Mouse (Mus musculus) monocyte, adult 2 months (primary cell): Measurements from ENCODE around the gene Camk1g.

ENCODE experiments used
- DNase-seq, 2 experiments: peaks; one replicate each; pipeline ENCODE4 v3.0.0; 2022; ENCODE audit warnings: low spot score in 2 of 2, low read depth in 1 of 2

The Camk1g gene

DNA sequence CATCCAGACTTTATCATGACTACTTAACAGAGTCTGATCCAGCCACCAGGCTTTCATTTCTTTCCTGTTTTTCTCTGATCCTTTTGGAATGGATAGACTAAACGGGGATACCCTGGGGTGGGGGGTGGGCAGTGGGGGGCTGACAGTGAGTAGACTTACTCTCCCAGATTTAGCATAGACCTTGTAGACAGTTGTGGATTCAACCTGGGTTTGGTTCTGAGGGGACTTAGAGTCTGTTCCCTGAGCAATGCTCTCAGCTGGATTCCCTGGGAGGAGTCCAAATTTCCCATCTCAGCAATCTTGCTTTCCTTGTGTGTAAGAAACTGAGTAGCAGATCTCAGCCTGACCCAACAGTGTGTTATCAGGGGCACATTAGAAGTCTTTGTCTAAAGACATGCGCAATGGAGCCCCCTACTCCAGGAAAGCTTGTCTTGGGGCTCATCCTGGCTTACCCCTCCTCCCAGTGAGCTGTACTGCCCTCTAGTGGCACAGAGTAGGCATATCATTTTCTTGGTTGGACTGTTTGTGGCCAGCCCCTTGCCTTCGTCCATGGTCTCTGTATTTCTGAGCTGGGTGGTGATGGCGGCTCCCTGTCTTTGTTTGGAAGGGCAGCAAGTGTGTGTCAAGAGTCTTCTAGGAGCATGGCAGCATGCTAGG lies 6.5 kb upstream of the Camk1g start:
- no peak for DNase-seq

DNA sequence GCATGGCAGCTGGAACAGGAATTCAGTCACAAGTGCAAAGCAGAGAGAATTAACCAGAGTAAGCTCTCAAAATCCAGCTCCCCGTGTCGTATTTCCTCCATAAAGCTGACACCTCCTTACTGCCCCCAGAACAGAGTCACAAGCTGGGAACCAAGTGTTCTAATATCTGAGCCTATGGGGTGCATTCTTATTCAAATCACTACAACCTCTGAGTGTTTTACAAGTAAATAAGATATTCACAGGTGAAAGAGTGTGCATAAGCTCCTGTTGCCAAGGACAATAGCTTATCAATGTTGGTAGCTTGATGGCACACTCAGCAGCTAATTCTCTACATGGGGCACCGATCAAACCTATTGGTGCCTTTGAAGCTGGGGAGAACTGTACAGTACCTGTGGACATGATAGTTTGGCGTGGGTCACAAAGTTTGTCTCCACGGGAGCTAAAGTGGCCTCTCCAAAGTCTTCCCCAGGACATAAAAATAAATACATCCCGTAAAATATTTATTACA lies 3.9 kb upstream of the Camk1g start:
- DNase-seq = no peak

DNA sequence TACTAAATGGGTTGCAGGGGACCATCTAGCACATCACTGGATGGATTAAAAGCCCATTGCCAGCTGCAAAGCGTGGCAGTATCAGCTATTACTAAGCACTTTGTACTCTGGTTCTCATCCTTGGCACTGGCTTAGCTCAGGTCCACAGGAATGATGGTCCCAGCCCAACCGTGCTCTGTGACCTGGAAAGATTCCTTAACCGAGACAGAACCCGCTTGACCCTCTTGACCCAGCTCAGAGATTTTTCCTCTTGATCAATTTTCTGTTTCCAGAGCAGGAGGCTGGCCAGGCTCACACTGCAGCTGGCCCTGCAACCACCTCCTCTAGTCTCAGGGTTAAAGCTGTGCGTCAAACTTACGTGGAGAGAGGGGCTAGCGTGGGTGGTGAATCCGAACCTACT lies 1.0 kb downstream of the Camk1g start:
- DNase-seq = no peak

DNA sequence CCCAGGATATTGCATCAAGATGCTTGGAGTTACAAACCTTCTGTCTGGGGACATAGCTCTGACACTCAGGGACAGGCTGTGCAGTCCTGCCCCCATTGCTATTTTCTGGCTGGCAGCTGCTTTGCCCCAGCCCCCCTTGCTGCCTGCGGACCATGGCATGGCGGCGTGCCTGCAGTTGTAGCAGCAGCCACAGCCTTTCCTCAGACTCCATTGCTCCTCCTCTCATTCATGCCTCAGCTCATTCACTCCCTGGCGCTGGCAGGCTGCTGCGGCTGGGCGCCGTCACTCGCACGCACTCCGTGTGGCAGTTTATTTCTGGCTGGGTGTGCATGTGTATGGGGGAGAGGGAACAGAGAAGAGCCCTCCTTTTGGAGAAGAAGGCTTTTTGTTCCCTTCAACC lies 2.0 kb downstream of the Camk1g start:
- DNase-seq = no peak

DNA sequence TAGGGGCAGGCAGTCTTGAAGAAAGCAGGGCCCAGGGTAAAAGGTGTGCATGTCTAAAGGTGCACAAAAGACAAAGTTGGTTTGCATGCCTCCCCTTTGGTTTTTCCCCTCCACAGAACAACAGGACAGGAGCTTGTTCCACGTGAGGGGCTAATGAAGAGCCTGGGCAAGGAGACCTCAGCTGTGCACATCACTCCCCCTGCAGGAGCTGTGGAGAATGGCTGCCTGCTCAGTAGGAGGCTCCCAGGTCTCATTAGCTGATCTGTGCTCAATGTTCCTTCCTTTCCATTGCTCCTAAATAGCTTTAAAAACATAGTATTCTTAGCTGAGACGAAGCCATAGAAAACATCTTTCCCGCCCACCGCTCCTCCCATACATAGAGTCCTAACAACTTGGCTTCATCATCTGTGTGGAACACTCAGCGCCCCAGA lies 6.3 kb downstream of the Camk1g start:
- no peak for DNase-seq

DNA sequence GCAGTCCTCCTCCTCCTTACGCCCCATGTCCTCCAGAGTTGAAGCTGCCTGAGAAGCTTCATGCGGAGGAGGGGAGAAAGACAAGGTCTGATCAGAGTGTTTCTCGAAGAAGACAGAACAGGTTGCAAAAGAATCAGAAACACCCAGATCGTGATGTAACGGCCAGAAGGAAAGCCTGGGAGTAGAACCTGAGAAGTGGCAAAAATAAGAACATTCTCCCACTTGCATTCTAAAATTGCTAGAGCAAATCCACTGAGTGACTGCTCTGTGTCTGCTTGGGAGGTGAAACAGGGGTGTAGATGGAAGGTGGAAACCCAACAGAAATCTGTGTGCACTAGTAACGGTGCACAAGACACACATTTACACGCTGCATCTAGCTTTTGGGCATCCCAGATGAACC lies 8.0 kb downstream of the Camk1g start:
- no peak for DNase-seq

DNA sequence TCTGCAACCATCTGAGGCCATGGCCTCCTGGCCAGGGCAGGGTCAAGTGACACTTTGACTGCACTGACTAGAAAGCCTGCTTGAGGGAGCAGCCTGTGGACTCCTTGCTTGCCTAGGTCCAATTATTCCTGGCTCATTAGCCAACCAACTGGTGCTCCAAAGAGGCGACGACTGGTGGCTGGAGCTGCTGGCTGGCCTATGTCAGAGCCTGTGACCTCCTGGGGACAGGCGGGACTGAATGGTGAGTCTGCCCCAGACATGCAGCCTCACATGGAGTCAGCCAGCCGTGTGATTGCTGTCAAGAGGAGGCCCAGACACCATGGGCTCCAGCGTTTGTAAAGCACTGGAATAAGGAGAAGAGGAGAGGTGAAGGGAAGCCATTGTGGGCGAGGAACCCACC lies 8.9 kb downstream of the Camk1g start:
- DNase-seq = no peak

DNA sequence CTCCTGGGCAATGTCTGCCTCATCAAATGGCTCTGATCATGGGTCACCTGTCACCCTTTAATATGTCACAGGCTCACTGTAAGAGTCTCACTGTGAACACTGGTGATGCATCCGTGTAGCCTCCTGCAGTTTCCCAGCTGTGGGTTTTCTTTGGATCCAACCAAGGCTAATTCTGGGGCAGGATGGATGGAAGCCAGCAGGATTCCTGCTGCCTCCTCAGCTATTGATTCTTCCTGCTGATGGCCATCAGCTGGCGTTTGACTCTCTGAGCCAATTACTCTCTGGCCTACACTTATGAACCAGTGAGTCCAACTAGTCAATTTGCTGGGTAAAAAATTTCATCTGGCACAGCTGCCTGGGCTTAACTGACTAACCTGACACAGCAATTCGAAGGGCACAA lies 10.9 kb downstream of the Camk1g start:
- DNase-seq = no peak

DNA sequence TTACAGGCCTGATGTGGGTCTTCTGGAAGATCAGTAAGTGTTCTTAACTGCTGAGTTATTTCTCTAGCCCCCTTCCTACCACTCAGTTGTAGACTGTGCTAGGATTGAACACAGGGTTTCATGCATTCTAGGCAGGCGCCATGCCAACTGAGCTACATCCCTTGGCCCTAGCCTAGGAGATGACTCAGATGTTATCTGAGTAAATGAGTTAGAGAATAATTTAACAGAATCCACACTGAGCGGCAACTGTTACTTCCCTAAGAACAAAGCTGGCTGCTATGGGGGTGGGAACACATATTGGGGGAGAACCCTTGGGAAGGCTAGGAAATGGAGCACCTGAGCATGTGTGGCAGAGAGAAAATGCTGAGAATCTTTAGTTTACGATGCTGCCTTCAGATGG lies 18.5 kb downstream of the Camk1g start:
- DNase-seq = no peak

DNA sequence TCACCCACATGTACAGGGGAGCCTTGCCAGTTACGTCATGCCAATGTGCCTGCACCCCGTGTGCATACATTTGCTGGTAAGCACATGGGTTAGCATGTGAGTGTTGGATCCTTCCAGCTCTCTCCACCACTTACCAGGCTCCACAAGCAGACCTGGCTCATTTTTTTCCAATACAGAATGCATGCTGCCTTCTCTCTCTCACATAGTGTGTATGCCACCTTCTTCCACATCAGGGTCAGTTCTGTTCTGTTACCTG lies 19.6 kb downstream of the Camk1g start:
- DNase-seq = no peak

DNA sequence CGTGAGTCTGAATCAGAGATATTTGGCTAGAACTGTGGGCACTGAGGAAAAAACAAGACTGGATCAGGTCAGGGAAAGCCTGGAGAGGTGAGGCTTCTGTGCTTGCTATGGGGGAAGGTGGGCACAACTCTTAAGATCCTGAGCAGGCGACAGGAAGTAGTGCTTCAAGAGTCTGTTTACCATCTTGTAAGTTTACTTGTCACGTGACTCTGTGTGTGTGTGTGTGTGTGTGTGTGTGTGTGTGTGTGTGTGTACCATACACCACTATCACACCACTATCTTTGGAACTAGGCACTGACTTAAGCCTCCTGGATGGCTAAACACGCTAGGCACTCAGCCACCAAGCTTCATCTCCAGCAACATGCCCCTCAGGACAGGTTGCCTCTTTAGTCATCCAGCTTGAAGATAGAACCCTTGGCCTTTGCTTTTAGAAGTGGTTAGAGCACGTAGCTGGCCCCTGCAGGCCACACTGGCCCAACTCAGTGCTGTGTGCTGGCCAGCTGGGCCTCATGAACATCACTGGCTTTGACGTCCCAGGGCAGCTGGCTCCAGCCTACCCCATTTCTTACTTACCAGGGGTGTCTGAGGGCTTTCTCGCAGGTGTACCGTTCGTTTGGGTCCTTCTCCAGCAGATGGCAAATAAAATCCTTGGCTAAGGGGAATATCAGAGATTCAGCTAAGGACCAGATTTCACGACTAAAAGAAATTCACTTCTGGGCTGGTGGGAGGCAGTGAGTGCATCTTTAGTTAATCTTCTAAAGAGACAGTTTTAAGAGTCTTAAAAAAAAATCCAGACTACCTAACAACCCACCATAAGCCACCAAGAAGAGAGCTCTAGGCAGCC lies 20.2 kb downstream of the Camk1g start:
- DNase-seq = no peak

DNA sequence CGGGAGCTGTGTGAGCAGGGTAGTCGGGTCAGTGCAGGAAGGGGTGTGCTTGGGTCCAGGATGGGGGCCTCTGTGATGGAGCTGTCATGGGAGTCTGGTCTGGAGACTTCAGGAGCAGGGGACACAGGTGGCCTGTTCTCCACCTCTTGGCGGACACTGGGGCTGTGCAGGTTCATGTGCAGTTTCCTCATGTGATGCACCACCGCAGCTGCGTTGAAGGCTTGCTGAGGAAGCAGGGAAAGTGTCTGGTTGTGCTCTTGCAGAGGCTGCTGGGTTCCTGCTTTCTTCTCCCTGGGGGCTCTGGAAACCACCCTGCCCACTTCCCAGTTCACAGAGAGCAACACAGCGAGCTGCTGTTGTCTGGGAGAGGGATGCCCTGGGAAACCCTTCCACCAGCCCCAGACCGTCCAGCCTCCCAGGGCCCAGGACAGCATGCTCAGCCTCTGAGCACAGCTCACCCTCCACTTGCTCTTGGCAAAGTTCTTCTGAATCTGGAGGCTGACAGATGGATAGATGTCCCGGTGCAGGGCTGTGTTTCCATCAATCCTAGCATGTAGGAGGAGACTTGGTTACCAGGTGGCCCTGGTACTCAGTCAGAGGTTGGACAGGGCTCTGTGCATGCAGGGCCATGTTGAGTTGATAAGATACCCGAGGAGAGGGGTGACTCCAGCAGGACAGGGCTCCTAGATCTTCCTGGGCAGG lies 21.7 kb downstream of the Camk1g start:
- no peak for DNase-seq

DNA sequence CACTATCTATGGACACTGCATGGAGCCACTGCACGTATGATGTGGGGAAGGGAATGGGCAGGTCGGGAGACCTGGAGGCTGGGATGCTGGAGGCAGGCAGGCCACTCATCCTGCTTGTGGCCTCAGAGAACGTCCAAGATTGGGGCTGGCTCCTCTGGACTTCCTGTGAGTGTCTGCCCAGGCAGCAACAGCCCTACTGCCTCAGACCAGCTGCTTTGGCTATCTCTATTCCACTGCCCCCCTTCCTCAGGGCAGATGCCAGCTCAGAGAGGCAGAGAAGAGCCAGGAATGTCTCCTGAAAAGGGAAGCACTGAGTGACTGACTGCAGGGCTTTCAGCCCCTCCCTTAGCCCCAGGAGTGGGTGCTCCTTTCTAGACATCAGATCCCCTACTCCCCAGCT lies 23.2 kb downstream of the Camk1g start:
- no peak for DNase-seq

DNA sequence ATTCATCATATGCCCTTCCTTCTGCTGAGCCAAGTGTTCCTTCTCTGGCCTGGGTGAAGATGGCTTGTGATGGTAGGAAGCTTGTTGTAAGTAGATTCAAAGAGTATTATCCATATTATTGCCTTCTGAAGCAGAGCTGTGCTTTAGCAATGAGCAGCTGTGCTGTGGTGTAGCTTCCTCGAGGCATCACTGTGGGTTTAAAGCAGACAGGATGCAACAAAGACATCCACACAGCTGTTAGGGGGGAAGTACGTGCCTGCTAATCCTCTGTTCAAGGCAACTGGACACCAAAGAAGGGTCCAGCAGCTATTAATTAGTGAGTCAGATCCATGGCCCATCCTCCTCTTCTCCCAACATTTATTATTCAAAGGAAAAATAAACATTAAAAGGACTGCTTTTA lies 25.1 kb downstream of the Camk1g start:
- DNase-seq = no peak

DNA sequence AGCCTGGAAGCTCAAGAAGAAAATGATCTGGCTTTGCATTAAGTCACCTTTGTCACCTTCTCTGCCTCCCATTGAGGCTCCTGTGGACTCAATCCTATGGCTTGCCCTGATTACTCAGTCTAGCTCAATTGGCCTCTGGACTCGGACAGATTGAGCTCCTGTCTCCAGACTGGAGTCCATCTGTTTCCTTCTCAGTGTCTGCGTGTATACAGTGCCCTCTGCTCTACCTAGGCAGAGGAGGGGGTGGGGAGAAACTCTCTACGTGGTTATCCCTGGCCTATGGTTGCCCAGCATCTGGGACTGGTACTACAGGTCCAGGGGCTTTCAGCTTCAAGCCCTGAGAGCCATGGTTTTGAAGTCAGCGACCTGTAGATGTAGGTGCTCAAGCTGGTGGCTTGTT lies 26.2 kb downstream of the Camk1g start:
- DNase-seq = no peak

DNA sequence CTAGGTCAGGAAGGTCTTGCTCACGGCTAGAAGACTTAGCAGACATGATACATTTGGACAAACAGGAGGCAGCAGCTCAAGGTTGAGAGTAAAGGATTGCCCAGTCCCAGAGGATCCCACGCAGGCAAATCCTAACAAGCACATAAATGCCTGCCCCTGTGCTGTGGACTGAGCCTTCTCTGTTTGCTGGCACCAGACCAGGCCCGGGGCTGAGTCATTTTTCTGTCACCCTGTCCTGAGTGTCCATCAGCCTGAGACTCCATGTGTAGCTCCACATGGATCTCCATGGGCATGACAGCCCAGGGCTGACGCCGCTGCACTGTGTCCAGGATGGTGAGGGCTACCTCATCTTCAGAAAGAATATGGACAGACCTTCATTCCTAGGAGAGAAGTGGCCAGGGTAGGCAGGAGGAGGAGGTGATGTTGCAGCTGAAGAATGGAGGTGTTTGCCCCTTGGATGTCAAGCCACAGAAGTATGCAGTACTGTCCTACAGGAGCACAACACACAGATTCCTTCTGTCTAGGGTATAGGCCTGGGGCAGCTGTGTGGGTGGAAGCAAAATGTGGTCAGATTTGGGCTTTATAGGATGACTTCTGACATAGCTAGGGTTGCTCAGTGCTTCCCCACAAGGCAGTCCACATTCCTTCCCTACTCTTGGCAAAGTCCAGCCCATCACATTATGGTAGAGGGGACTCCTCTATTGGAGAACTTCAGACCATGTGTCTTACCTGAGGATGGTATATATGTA lies 27.7 kb downstream of the Camk1g start:
- no peak for DNase-seq

DNA sequence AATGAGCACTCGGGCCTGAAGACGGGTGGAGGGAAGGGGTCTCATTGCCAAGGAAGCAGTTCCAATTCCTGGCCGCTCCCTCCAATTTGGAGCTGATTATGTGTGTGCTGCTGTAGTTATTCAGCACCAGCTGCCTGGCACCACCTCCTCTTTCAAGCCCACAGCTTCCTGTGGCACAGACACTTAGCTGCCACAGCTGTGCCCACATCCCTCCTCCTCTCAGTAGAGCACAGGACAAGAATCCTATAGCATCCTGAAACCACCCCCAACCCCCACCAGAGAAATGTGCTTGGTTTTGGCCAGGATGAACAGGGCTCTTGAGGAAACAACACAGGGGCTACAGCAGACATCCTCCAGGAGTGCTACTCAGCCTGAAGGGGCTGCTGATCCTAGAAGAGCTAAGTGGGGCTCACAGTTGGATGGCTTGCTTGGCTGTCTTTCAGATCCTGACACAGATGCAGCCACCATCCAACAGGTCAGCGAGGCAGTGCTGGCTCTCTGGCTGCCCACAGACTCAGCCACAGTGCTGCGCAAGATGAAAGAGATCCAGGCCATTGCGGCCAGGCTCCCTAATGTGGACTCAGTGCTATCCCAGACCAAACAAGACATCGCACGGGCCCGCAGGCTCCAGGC lies 31.6 kb downstream of the Camk1g start:
- DNase-seq = no peak

DNA sequence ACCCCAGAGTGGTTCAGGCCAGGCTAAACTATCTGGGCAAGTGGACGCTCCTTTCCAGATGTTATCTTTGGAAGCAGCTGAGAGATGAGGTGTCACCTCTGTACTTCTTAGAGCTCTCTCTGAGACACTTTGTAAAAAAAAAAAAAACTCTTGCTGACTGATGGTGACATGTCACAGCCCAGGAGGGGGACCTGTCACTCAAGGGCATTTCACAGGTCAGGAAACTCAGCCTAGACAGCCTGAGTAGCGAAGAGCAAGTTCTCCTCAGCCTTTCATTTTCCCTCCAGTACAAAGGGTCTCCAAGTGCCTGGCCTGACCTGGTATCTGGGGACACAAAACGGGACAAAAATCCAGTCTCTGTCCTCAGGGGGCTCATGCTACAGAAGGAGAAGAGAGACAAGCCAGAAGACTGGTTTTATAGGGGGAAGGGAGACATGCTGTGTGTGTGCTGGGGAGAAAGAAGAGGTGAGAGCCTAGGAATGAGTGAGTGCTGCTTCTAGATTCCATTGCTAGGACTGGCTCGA lies 32.2 kb downstream of the Camk1g start:
- no peak for DNase-seq

DNA sequence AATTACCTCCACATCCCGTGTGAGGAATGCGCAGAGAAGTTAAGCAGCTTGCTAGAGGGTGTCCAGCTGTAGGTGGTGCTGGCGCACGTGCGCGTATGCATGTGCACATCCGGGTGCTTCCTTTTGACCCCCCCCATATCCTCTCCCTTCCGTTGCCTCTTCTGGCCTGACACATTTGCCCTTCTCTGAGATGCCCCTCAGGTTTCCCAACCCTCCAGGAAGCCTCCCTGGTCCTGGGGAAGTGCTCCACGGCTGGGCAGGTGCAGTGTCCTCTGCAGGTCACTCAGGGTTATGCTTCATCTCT lies 33.1 kb downstream of the Camk1g start:
- no peak for DNase-seq

DNA sequence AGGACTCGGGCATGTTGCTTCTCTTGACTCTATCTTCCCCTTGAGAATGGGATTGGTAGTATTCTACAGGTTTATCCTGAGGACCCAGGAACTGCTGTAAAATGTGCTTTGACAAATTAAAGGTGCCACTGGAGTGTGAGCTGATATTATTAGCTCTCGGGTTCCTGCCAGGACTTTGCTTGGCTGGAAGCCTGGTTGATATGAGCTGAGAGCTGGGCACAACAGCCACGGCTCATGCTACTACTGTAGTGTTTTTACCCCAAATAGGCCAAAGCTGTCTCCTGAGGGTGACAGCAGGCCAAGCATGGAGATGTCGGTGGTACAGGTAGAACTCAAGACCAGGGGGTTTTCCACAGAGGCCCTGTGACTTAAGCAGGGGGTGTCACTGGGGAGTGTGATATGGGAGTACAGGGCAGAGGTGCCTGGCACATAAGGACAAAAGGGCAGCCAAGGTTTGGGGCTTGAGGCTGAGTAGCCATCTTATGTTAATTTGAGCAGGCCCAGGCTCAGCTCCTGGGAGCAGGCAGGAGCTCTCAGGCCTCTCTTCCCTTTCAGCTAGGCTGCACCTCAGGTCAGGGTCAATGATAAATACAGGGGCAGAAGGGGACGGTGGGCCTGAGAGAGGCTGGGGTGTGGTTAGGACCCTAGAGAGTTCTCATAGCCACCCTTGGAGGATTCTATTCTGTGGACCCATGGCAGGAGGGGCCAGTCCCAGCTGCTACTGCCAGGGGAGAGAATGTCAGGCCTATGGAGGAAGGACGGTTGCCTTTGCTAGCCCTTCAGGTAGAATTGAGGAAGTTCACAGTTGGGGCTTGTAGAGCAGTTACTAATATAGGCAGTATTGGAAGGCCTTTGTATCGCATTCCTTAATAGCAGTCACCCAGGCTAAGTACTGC lies 33.7 kb downstream of the Camk1g start:
- no peak for DNase-seq
